Mouse (Mus musculus) gastrocnemius, postnatal 10 days (tissue): ENCODE measurements around the gene Rtl10. TPM values are rescaled to one million over a fixed set of nuclear protein-coding genes. Genes with fewer than 3 reads are reported as not detected.

Source experiments
- DNase-seq: peaks from one replicate; pipeline ENCODE4 v3.0.0; 2021; ENCODE audit warnings: mixed read lengths
- long read RNA-seq, 2 experiments: library from polyadenylated mRNA; stranded (forward); transcript quantifications; one replicate each; pipeline ENCODE4 v2.0.0; 2021
- total RNA-seq, 2 experiments: library from RNA; stranded (reverse); gene quantifications; 2 replicates each; pipeline ENCODE4 v1.2.3; 2021

The Rtl10 gene
- 1 to 10 TPM; 3.9 to 5.2 TPM for total RNA-seq
- long read RNA-seq, experiment 1 = 0 reads
- long read RNA-seq, experiment 2 = 0 reads

- DNase-seq = peak; percentile 98
Observed at GRCm38 (mm10) chr16:18498558-18498990, at the start of gene Rtl10, which contains the start of gene Gnb1l. Gene Rtl10, plus strand, starts transcription at chr16:18498901. Gene Gnb1l, plus strand, starts transcription at chr16:18498713.

GRCm38 (mm10) chr16:18449005-18449404 lies 49.7 kb upstream of the Rtl10 start:
- no peak for DNase-seq

GRCm38 (mm10) chr16:18451486-18452181 lies 47.1 kb upstream of the Rtl10 start:
- DNase-seq = no peak

GRCm38 (mm10) chr16:18452361-18452862 lies 46.3 kb upstream of the Rtl10 start:
- no peak for DNase-seq

- DNase-seq = no peak
Observed at GRCm38 (mm10) chr16:18453846-18454245, 44.9 kb upstream of the Rtl10 start.

- DNase-seq = no peak
Observed at GRCm38 (mm10) chr16:18455407-18455806, 43.3 kb upstream of the Rtl10 start.

- DNase-seq = no peak
Observed at GRCm38 (mm10) chr16:18458661-18459060, 40.0 kb upstream of the Rtl10 start.

GRCm38 (mm10) chr16:18459335-18459954 lies 39.3 kb upstream of the Rtl10 start:
- no peak for DNase-seq

GRCm38 (mm10) chr16:18459955-18460370 lies 38.7 kb upstream of the Rtl10 start:
- peak; percentile 20 for DNase-seq

GRCm38 (mm10) chr16:18460826-18461225 lies 37.9 kb upstream of the Rtl10 start:
- DNase-seq = no peak

- no peak for DNase-seq
Observed at GRCm38 (mm10) chr16:18462031-18462430, 36.7 kb upstream of the Rtl10 start.

GRCm38 (mm10) chr16:18462598-18462997 lies 36.1 kb upstream of the Rtl10 start:
- no peak for DNase-seq

GRCm38 (mm10) chr16:18464271-18464670 lies 34.4 kb upstream of the Rtl10 start:
- peak; percentile 40 for DNase-seq

GRCm38 (mm10) chr16:18470829-18471228 lies 27.9 kb upstream of the Rtl10 start:
- no peak for DNase-seq

- no peak for DNase-seq
Observed at GRCm38 (mm10) chr16:18471381-18471955, 27.2 kb upstream of the Rtl10 start.

- no peak for DNase-seq
Observed at GRCm38 (mm10) chr16:18471976-18472375, 26.7 kb upstream of the Rtl10 start.

- DNase-seq = no peak
Observed at GRCm38 (mm10) chr16:18472416-18472815, 26.3 kb upstream of the Rtl10 start.

GRCm38 (mm10) chr16:18472976-18473375 lies 25.7 kb upstream of the Rtl10 start:
- DNase-seq = no peak

GRCm38 (mm10) chr16:18474021-18474420 lies 24.7 kb upstream of the Rtl10 start:
- no peak for DNase-seq

- no peak for DNase-seq
Observed at GRCm38 (mm10) chr16:18477996-18478395, 20.7 kb upstream of the Rtl10 start.

- no peak for DNase-seq
Observed at GRCm38 (mm10) chr16:18479667-18480066, 19.0 kb upstream of the Rtl10 start.

GRCm38 (mm10) chr16:18480933-18481485 lies 17.7 kb upstream of the Rtl10 start:
- DNase-seq = no peak

- no peak for DNase-seq
Observed at GRCm38 (mm10) chr16:18482431-18482830, 16.3 kb upstream of the Rtl10 start.
